Mouse (Mus musculus): ENCODE results near the gene App. TPM values are rescaled to one million over a fixed set of nuclear protein-coding genes. Genes with fewer than 3 reads are reported as not detected.

App gene
- polyA plus RNA-seq, 1 experiment from 2014 or later = 360 TPM

- WGBS = 55% methylated on average over 3 of the region's 3 CpGs
- peaks cover 30% of the 10 kb centered on the region for H3K36me3 ChIP-seq (ENCODE audit: insufficient read depth, low read length)
- DNase-seq (ENCODE audit: low spot score) (peak; percentile 30), ATAC-seq (replicated peaks; ENCODE audit: low FRiP score, low read depth) (no peak)
- H3K4me3 ChIP-seq (replicated peaks; ENCODE audit: low read depth, low read length) = no peak overlapping the region
- H3K9ac ChIP-seq (ENCODE audit: low read depth, low read length) = no peak overlapping the region
- 0 out of 2 replicates have a peak, but pooled peaks cover 2% of the 10 kb centered on the region for H3K4me1 ChIP-seq (replicated peaks; ENCODE audit: insufficient read depth, low read length)
- no peak for TF ChIP-seq CTCF (IDR thresholded peaks at IDR 0.05; ENCODE audit: low read depth)
- H3K27me3 ChIP-seq (ENCODE audit: insufficient read depth, low read length) = no peaks in the 10 kb centered on the region
- H3K4me2 ChIP-seq (ENCODE audit: low read length) = no peak overlapping the region
- no peaks in the 10 kb centered on the region for H3K9me3 ChIP-seq (replicated peaks; ENCODE audit: low read length)
- no peak overlapping the region for H3K27ac ChIP-seq
Observed at GRCm38 (mm10) chr16:84997551-84997950, 176.0 kb downstream of the App start.

- Histone ChIP-seq H3K4me2 (ENCODE audit: low read length) (no peak overlapping the region), H3K27ac (no peak overlapping the region), H3K9ac (ENCODE audit: low read depth, low read length) (no peak overlapping the region), H3K27me3 (ENCODE audit: insufficient read depth, low read length) (no peaks in the 10 kb centered on the region), H3K4me1 (replicated peaks; ENCODE audit: insufficient read depth, low read length) (0 out of 2 replicates have a peak, but pooled peaks cover 2% of the 10 kb centered on the region), H3K9me3 (replicated peaks; ENCODE audit: low read length) (no peaks in the 10 kb centered on the region), H3K4me3 (replicated peaks; ENCODE audit: low read depth, low read length) (no peak overlapping the region), H3K36me3 (ENCODE audit: insufficient read depth, low read length) (peaks cover 28% of the 10 kb centered on the region)
- DNase-seq (ENCODE audit: low spot score) = no peak
- WGBS = 56% methylated on average over 6 of the region's 6 CpGs
- no peak for TF ChIP-seq CTCF (IDR thresholded peaks at IDR 0.05; ENCODE audit: low read depth)
- no peak for ATAC-seq (replicated peaks; ENCODE audit: low FRiP score, low read depth)
Observed at GRCm38 (mm10) chr16:84995441-84995867, 178.1 kb downstream of the App start.

DNA sequence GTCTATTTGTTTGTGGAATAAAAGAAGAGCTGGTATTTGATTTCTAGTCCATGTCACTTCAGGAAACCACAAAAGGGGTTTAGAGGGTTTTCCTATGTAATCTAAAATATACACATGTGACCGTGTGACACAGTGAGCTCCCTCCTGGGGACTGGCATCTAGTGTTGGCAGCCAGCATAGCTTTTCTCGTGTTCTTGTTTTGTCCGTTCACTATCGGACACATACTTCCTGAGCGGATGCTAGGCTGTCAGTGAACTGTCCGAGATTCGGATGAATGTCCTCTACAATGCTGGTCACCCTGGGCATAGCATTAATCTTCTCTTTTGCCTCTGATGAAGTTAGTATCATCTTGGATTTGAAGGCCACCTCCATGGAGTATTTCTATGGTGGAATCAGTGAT lies 180.7 kb downstream of the App start:
- peaks cover 23% of the 10 kb centered on the region for H3K36me3 ChIP-seq (ENCODE audit: insufficient read depth, low read length)
- no peak overlapping the region for H3K27ac ChIP-seq
- no peak for TF ChIP-seq CTCF (IDR thresholded peaks at IDR 0.05; ENCODE audit: low read depth)
- DNase-seq (ENCODE audit: low spot score) (no peak), ATAC-seq (replicated peaks; ENCODE audit: low FRiP score, low read depth) (no peak)
- H3K4me1 ChIP-seq (replicated peaks; ENCODE audit: insufficient read depth, low read length) = 0 out of 2 replicates have a peak, but pooled peaks cover 6% of the 10 kb centered on the region
- H3K4me3 ChIP-seq (replicated peaks; ENCODE audit: low read depth, low read length) = no peak overlapping the region
- H3K27me3 ChIP-seq (ENCODE audit: insufficient read depth, low read length) = no peaks in the 10 kb centered on the region
- WGBS = 77% methylated on average over 7 of the region's 7 CpGs
- H3K9ac ChIP-seq (ENCODE audit: low read depth, low read length) = no peak overlapping the region
- H3K4me2 ChIP-seq (ENCODE audit: low read length) = no peak overlapping the region
- no peaks in the 10 kb centered on the region for H3K9me3 ChIP-seq (replicated peaks; ENCODE audit: low read length)

GRCm38 (mm10) chr16:84991011-84991410 lies 182.6 kb downstream of the App start:
- no peak overlapping the region for H3K4me2 ChIP-seq (ENCODE audit: low read length)
- no peak overlapping the region for H3K9ac ChIP-seq (ENCODE audit: low read depth, low read length)
- H3K36me3 ChIP-seq (ENCODE audit: insufficient read depth, low read length) = peaks cover 16% of the 10 kb centered on the region
- H3K27me3 ChIP-seq (ENCODE audit: insufficient read depth, low read length) = no peaks in the 10 kb centered on the region
- 0 out of 2 replicates have a peak, but pooled peaks cover 6% of the 10 kb centered on the region for H3K4me1 ChIP-seq (replicated peaks; ENCODE audit: insufficient read depth, low read length)
- no peak for ATAC-seq (replicated peaks; ENCODE audit: low FRiP score, low read depth)
- WGBS = 73% methylated on average over 4 of the region's 4 CpGs
- H3K4me3 ChIP-seq (replicated peaks; ENCODE audit: low read depth, low read length) = no peak overlapping the region
- no peak for TF ChIP-seq CTCF (IDR thresholded peaks at IDR 0.05; ENCODE audit: low read depth)
- H3K9me3 ChIP-seq (replicated peaks; ENCODE audit: low read length) = no peaks in the 10 kb centered on the region
- DNase-seq (ENCODE audit: low spot score) = no peak
- H3K27ac ChIP-seq = no peak overlapping the region

DNA sequence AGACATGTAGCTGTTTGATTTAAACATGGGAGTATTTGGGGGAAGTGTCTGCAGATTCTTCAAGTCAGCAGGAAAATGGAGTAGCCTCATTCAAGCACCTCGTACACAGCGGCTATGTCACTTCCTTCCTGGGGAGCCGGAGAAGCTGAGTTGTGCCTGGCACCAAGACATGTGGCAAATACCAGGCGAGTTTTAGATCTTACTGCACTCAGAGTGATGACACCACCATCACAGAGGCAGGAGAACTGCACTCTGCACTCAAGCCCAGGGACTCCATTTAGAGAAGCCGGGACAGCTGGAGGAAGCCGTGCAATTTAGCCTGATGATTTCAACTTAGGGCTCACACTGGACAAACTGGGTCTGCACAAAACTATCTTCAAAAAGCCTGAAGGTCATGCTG lies 183.6 kb downstream of the App start:
- no peaks in the 10 kb centered on the region for H3K9me3 ChIP-seq (replicated peaks; ENCODE audit: low read length)
- no peak for TF ChIP-seq CTCF (IDR thresholded peaks at IDR 0.05; ENCODE audit: low read depth)
- H3K4me1 ChIP-seq (replicated peaks; ENCODE audit: insufficient read depth, low read length) = 0 out of 2 replicates have a peak, but pooled peaks cover 12% of the 10 kb centered on the region
- peaks cover 16% of the 10 kb centered on the region; the same call in 1 of the 2 replicates for H3K36me3 ChIP-seq (ENCODE audit: insufficient read depth, low read length)
- WGBS = 56% methylated on average over 6 of the region's 6 CpGs
- DNase-seq (ENCODE audit: low spot score) = peak; percentile 40
- H3K27ac ChIP-seq = no peak overlapping the region
- no peaks in the 10 kb centered on the region for H3K27me3 ChIP-seq (ENCODE audit: insufficient read depth, low read length)
- H3K4me3 ChIP-seq (replicated peaks; ENCODE audit: low read depth, low read length) = no peak overlapping the region
- H3K4me2 ChIP-seq (ENCODE audit: low read length) = no peak overlapping the region
- no peak for ATAC-seq (replicated peaks; ENCODE audit: low FRiP score, low read depth)
- no peak overlapping the region for H3K9ac ChIP-seq (ENCODE audit: low read depth, low read length)

DNA sequence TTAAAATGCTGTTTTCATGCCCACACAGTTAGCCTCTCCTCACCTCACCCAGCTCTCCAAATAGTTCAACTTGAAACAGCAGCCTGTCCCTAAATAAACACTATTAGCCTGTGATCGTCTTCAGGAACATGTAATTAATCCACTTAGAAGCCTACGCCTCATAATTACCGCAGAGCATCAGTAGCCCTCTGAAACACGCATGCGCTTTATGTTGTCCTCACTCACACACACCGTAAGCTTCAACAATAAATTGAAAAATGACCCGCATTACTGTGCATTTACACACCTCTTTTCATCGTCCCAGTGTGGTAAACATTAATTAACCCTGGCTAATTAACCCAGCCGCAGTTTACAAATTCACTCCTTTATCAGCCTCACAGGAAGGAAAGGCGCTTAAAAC lies 184.1 kb downstream of the App start:
- DNase-seq (ENCODE audit: low spot score) = no peak
- TF ChIP-seq CTCF (IDR thresholded peaks at IDR 0.05; ENCODE audit: low read depth) = no peak
- H3K9ac ChIP-seq (ENCODE audit: low read depth, low read length) = no peak overlapping the region
- no peak for ATAC-seq (replicated peaks; ENCODE audit: low FRiP score, low read depth)
- no peaks in the 10 kb centered on the region for H3K27me3 ChIP-seq (ENCODE audit: insufficient read depth, low read length)
- H3K9me3 ChIP-seq (replicated peaks; ENCODE audit: low read length) = no peaks in the 10 kb centered on the region
- no peak overlapping the region for H3K4me3 ChIP-seq (replicated peaks; ENCODE audit: low read depth, low read length)
- 0 out of 2 replicates have a peak, but pooled peaks cover 12% of the 10 kb centered on the region for H3K4me1 ChIP-seq (replicated peaks; ENCODE audit: insufficient read depth, low read length)
- H3K27ac ChIP-seq = no peak overlapping the region
- WGBS = 54% methylated on average over 10 of the region's 10 CpGs
- H3K4me2 ChIP-seq (ENCODE audit: low read length) = no peak overlapping the region
- peaks cover 16% of the 10 kb centered on the region; the same call in 1 of the 2 replicates for H3K36me3 ChIP-seq (ENCODE audit: insufficient read depth, low read length)

Measured in kidney, postnatal 0 days (tissue).